Mouse (Mus musculus) E14TG2a.4 (cell line): ENCODE data around the gene Rph3al.

Experiments
- H3K27me3 ChIP-seq: 2 replicates; pipeline ENCODE4 v1.6.1; 2014; ENCODE audit warnings: low read length, control low read depth; ENCODE audit not compliant: insufficient read depth
- H3K36me3 ChIP-seq: 2 replicates; pipeline ENCODE4 v1.6.1; 2014; ENCODE audit warnings: low read length, control low read depth; ENCODE audit not compliant: insufficient read depth
- H3K4me1 ChIP-seq: replicated peaks from 2 replicates; pipeline ENCODE4 v1.6.1; 2014; ENCODE audit warnings: low read depth, low read length, control low read depth
- H3K4me3 ChIP-seq: replicated peaks from 2 replicates; pipeline ENCODE4 v1.5.1; 2014; ENCODE audit warnings: mild to moderate bottlenecking, low read length
- H3K9me3 ChIP-seq: 2 replicates; pipeline ENCODE4 v1.6.1; 2014; ENCODE audit warnings: low read length, control low read depth
- CTCF ChIP-seq: conservative IDR thresholded peaks from 2 replicates; pipeline ENCODE4 v1.5.1; 2014; ENCODE audit warnings: low read length
- NANOG ChIP-seq: IDR thresholded peaks from 2 replicates; pipeline ENCODE4 v1.6.1; 2014; ENCODE audit warnings: borderline replicate concordance, low read length, mixed read lengths
- POU5F1 ChIP-seq: IDR thresholded peaks from 2 replicates; pipeline ENCODE4 v1.6.1; 2014; ENCODE audit warnings: low read length, borderline replicate concordance

Gene Rph3al

GRCm38 (mm10) chr11:75957124-75957832 is 19.0 kb upstream of the Rph3al start:
- TF ChIP-seq CTCF (no peak), NANOG (no peak), POU5F1 (no peak)
- H3K36me3 ChIP-seq: no peaks in the 10 kb centered on the region
- no peaks in the 10 kb centered on the region for H3K9me3 ChIP-seq
- H3K4me3 ChIP-seq: no peak overlapping the region
- no peaks in the 10 kb centered on the region for H3K4me1 ChIP-seq
- H3K27me3 ChIP-seq: peaks cover 10% of the 10 kb centered on the region

GRCm38 (mm10) chr11:75956651-75957050 is 18.4 kb upstream of the Rph3al start:
- H3K4me1 ChIP-seq: no peaks in the 10 kb centered on the region
- H3K4me3 ChIP-seq: no peak overlapping the region
- H3K9me3 ChIP-seq: no peaks in the 10 kb centered on the region
- H3K27me3 ChIP-seq: peaks cover 10% of the 10 kb centered on the region
- H3K36me3 ChIP-seq: no peaks in the 10 kb centered on the region
- TF ChIP-seq POU5F1: no peak
- TF ChIP-seq CTCF: no peak
- no peak for TF ChIP-seq NANOG

GRCm38 (mm10) chr11:75954896-75955295 is 16.7 kb upstream of the Rph3al start:
- Histone ChIP-seq H3K36me3 (no peaks in the 10 kb centered on the region), H3K9me3 (no peaks in the 10 kb centered on the region), H3K27me3 (peaks cover 10% of the 10 kb centered on the region), H3K4me3 (no peak overlapping the region), H3K4me1 (no peaks in the 10 kb centered on the region)
- TF ChIP-seq POU5F1 (no peak), CTCF (no peak), NANOG (no peak)

- TF ChIP-seq NANOG (no peak), POU5F1 (no peak), CTCF (no peak)
- Histone ChIP-seq H3K4me1 (peaks cover 9% of the 10 kb centered on the region), H3K9me3 (no peaks in the 10 kb centered on the region), H3K36me3 (no peaks in the 10 kb centered on the region), H3K4me3 (no peak overlapping the region), H3K27me3 (no peaks in the 10 kb centered on the region; the same call in 1 of the 2 replicates)
Observed at GRCm38 (mm10) chr11:75951895-75952294, 13.7 kb upstream of the Rph3al start.

GRCm38 (mm10) chr11:75950459-75950858 is 12.2 kb upstream of the Rph3al start:
- Histone ChIP-seq H3K9me3 (no peaks in the 10 kb centered on the region), H3K4me3 (no peak overlapping the region), H3K36me3 (no peaks in the 10 kb centered on the region), H3K27me3 (no peaks in the 10 kb centered on the region; the same call in 1 of the 2 replicates), H3K4me1 (peaks cover 12% of the 10 kb centered on the region)
- TF ChIP-seq NANOG (no peak), CTCF (no peak), POU5F1 (no peak)

- TF ChIP-seq POU5F1 (no peak), CTCF (no peak), NANOG (no peak)
Observed at GRCm38 (mm10) chr11:75948789-75949188, 10.6 kb upstream of the Rph3al start.

GRCm38 (mm10) chr11:75947223-75947622 is 9.0 kb upstream of the Rph3al start:
- no peak for TF ChIP-seq NANOG
- no peak for TF ChIP-seq POU5F1
- TF ChIP-seq CTCF: no peak
- Histone ChIP-seq H3K4me3 (no peak overlapping the region), H3K9me3 (peaks cover 7% of the 10 kb centered on the region), H3K4me1 (peaks cover 12% of the 10 kb centered on the region), H3K27me3 (no peaks in the 10 kb centered on the region; the same call in 1 of the 2 replicates), H3K36me3 (no peaks in the 10 kb centered on the region)

More at GRCm38 (mm10) chr11:75948789-75949188, 10.6 kb upstream of the Rph3al start:
- no peak overlapping the region for H3K4me3 ChIP-seq
- H3K36me3 ChIP-seq: no peaks in the 10 kb centered on the region
- H3K4me1 ChIP-seq: peaks cover 12% of the 10 kb centered on the region
- H3K27me3 ChIP-seq: no peaks in the 10 kb centered on the region; the same call in 1 of the 2 replicates
- no peaks in the 10 kb centered on the region for H3K9me3 ChIP-seq

GRCm38 (mm10) chr11:75945805-75946450 is 7.7 kb upstream of the Rph3al start:
- TF ChIP-seq POU5F1: no peak

More at GRCm38 (mm10) chr11:75945805-75946450, 7.7 kb upstream of the Rph3al start:
- no peak overlapping the region for H3K4me3 ChIP-seq
- peaks cover 7% of the 10 kb centered on the region for H3K9me3 ChIP-seq
- H3K4me1 ChIP-seq: peaks cover 12% of the 10 kb centered on the region
- no peaks in the 10 kb centered on the region for H3K36me3 ChIP-seq
- no peaks in the 10 kb centered on the region; the same call in 1 of the 2 replicates for H3K27me3 ChIP-seq
